Mouse (Mus musculus): ENCODE measurements around the gene Tgfbr3.

Tgfbr3 gene

DNA sequence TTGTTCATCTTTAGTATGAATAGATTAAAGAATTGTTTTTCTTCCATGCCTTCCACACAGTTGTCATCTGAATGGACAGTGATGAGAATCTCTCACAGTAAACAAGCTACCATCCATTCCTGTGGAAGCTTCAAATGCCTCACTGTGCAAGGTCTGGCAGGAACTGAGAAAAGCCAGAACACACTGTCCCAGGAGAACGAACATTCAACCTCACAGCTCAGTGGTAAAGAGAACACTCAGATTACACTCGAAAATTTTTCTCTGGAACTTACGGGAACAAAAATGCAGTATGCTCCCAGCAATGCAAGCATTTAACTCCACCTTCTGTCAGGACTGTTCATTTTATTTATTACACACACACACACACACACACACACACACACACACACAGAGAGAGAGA, 13.2 kb downstream of the Tgfbr3 start:
- DNase-seq = peak; percentile 81

GRCm38 (mm10) chr5:107272252-107273028, 17.0 kb downstream of the Tgfbr3 start:
- DNase-seq = no peak

DNA sequence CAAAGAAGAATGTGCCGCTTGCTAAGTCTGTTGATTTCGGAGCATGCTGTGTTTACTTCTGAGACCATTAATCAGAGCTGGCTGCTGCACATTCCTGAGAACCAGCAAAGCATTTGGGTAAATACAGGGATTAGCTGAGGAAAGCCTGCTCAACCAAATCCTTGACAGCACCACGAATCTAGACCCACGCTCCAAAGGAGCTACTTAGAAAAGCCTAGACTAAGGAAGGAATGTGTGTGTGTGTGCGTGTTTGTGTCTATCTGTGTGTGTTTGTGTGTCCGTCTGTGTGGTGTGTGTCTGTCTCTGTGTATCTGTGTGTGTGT, 20.5 kb downstream of the Tgfbr3 start:
- no peak for DNase-seq

DNA sequence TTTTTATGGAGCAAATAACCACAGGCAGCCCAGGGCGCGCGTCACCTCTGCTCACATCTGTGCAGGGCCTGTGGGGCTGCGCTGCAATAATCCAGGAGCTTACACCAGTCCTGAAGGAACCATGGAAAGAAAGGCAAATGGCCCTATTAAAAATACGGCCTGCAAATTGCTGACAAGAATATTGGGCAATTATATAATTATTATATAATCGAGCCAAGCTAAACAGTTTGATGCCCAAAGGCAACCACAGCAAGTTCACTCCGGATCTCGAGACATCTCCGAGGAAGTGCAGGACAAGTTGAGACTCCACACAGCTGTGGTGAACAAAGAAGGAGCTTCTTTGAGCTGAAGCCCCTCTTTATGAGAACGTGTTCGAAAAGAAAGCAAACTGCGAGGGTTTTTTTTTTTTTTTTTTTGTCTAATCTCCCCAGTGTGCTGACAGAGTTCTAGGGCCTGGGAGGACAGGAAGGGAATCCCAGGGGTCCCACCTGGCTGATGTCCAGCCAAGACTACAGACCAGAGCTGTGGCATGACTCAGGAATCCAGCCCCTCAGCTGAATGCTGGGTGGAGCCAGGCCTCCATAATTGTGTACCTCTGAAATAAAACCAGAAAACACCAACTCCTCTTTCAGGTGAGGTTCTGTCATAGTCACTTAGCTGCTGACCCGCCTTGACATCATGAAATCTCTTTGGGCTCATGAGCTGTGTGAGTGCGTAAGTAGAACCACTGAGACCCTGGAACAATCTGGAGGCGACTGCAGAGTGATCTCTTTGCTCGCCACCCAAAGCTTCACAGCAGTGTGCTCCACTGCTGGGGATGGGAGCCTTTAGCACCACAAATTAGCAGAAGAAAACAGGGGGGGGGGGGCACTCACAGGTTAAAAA, 21.1 kb downstream of the Tgfbr3 start:
- peak; percentile 94 for DNase-seq

DNA sequence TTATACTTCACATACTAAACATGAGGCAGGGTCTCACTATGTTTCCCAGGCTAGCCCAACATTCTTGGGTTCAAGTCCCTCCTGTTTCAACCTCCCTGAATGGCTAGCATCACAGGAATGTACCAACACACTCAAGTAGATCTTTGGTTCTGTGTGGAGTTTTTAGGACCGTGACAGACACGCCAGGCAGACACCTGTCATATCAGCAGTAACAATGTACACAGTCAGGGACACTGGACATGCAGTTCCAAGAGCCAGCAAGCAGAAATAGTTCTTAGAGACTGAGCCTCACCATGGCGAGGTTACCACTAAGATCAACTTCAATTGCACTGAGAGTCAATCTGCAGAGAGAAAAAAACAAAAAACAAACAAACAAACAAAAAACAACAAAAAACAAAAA, 22.9 kb downstream of the Tgfbr3 start:
- peak; percentile 90 for DNase-seq

DNA sequence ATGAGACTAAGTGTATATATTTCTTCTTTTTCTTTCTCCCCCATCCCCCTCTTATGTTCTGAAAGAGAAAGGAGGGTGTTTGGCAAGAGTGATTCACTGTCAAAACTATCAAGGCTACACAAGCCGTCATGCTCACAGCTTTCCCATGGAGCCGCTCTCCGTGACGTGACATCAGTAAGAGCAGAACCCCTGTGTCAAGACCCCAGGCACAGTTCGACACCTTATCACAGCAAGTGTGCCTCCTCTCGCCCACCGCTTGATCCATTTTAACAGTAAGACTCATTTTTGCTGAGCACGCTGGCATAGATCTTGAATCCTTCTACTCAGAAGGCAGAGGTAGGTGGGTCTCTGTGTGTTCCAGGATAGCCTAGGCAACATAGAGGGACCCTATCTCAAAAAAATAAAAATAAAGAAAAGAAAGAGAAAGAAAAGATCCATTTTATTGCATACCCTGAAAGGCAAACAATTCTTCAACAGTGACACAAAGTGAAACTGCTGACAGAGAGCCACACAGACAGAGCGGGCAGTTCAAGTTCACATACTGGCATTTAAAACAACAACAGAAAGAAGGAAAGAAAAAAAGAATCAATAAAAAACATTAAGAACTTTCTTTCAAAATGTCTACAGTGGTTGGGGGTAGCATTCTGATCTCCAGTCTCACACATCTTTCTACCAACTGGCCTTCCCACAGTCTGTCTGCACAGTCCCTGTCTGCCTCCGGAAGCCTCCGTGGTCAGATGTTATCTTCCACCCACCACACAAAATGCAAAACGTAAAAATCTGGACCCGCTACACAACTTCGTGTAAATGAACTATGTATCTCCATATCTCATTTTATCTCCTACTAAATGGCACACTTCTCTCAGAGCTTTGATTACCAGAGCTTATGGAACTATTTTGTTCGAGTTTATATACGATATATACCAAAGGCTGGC, 24.7 kb downstream of the Tgfbr3 start:
- peak; percentile 78 for DNase-seq

DNA sequence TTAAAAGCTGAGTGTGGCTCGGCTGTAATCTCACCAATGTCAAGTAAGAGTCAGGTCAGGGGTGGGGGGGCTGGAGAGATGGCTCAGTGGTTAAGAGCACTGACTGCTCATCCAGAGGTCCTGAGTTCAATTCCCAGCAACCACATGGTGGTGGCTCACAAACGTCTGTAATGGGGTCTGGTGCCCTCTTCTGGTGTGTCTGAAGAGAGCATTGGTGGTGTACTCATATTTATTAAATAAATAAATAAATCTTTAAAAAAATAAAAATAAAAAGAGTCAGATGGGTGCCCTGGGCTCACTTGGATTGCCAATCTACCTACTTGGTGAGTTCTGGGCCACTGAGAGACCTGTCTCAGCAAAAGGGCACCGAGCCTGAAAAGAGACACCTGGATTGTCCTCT, 25.6 kb downstream of the Tgfbr3 start:
- peak; percentile 60 for DNase-seq

DNA sequence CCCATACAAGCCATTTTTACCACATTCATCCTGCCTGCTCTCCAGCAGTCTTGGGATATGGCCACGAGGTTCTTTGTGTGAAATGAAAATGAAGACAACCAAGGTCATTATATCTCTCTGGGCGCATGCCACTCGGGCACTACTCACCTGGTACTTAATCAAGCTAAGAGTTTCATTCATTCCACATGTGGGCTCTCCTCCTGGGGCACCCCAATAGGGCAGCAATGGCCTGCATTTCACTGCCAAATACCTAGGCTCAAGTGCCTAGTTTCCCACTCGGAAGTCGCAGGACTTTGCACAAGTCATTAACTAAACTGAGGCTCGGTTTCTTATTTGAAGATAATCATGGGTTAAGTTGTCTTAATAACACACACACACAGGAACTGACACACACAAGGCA, 27.5 kb downstream of the Tgfbr3 start:
- DNase-seq = peak; percentile 88

GRCm38 (mm10) chr5:107260708-107261495, 28.5 kb downstream of the Tgfbr3 start:
- peak; percentile 97 for DNase-seq

DNA sequence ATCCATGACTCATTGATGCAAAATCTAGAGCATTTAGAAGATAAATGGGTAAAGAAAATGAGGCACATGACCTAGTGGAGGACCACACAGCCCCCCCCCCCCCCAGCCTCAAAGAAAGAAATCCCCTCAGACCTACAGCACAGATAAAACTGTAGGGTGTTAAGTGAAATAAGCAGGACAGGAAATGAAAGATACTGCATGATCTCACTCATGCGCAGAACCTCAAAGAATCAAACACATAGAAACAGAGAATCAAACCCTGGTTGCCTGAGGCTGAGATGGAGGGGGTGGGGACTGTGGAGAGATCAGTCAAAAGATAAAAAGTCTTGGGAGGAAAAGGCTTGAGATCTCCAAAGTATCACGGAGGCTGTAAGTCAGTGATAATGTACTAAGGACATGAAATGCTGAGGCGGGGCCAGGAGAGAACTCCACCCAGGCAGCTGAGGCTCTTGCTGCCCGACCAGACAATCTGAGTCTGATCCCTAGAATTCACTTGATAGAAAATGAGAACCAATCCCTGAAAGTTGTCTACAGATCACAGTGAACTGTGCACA, 29.9 kb downstream of the Tgfbr3 start:
- peak; percentile 73 for DNase-seq

GRCm38 (mm10) chr5:107253395-107253794, 36.0 kb downstream of the Tgfbr3 start:
- DNase-seq = peak; percentile 90

- peak; percentile 23 for DNase-seq
Observed at GRCm38 (mm10) chr5:107252435-107252834, 37.0 kb downstream of the Tgfbr3 start.

DNA sequence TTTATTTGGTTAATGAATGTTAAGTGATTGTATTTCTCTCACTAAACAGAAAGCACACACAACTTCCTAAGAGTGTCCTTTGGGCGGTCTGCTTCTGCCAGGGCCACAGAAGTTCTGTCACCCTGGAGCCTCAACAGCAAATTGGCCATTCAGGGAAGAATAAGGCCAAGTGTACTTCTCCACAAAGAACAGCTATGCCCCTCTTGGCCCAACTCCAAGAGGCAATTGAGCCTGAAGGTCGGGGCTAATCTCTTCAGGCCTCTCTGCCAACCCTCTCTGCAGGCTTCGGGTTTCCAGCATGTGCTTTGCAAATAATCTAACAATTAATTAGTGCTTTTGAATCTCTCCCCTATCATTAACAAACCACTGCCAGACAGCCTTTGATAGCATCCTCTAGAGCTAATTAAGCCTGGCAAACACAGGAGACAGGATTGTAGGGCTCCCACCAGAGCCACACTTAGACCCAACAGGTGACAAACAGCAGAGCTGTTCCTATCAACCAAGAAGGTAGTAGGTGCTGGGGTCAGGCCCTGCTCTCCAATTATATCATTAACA, 37.6 kb downstream of the Tgfbr3 start:
- DNase-seq = peak; percentile 93

DNA sequence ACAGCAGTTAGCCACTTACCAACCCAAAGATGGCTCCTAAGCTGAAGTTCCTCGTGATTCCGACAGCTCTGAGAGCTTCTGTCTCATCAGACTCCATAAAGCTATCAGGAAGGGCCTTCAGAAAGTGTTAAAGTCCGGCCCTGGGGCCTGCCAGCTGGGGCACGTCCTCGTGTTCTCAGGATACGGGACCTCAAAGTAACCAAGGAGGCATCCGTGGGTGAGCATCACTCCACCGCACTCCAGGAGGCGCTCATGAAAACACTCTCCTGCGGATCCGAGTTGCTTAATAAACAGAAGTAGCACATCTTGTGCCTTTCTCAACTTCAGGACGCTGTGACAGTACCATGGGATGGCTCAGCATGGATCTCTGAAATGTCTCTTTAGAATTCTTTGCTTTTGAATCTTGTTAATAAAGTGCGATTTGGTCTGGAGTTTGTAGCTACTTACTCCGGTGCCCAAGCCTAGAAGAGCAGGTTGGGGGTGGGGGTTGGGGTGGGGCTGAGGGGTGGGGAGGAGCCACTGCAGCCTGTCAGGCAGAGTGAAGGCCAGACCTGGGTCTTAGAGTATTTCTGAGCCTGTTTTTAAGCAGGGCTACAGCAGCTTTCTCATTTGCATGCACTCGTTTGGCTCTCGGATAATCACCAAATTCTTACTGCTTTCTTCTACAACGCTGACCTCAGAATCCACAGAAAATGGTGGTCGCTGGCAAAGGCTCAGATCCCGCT, 38.7 kb downstream of the Tgfbr3 start:
- DNase-seq = peak; percentile 84

DNA sequence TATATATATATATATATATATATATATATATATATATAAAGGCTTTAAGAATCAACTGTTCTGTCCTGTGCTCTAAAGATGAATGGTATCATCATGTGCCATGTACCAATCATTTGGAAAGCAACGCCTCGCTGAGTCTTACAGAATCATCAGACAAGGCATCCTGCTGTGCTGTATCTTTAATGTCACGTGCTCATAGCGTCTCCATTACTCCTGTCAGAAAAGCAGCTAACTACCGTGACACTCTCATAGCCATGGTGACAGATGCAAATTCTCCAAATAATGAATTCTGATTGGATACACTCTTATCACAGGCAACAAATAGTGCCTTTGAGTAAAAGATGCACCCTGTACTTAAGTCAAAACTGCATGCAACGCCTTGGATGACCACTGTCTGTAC, 40.7 kb downstream of the Tgfbr3 start:
- DNase-seq = peak; percentile 44

GRCm38 (mm10) chr5:107248302-107248701, 41.1 kb downstream of the Tgfbr3 start:
- DNase-seq = peak; percentile 70

DNA sequence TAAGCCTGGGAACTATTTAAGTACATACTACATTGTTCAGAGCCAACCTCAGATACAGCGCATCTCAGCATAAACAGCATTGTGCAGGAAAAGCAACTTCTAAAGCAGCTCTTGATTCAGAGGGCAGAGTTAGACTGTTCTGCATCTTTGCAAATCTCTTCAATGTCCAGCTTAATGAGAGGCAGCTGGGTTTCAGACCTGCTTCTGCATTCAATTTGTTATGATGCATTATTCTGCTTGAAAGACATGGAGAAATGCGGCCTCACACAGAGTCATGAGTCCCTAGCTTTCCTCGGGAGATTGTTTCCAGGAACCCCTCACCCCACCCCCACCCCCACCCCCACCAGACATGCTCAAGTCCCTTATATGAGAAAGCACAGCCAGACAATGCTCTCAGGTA, 41.6 kb downstream of the Tgfbr3 start:
- peak; percentile 30 for DNase-seq

DNA sequence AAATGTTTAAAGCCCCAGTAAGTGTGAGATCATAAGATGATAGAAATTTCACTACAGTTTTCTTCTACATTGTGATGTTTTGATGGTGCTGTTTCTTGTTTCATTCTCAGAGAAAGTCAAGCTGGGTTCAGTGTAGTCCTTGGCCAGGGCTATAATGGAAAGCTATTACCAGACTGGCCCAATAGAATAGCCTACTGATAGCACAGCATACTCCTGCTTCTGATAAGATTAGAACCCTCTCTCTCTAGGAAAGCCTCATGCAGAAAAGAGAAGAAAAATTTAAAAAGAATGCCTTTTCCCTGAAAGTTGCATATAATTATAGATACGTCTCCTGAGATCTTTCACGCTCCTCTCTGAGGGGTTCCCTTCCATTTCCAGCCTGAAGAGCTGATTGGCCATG, 46.0 kb downstream of the Tgfbr3 start:
- DNase-seq = no peak

DNA sequence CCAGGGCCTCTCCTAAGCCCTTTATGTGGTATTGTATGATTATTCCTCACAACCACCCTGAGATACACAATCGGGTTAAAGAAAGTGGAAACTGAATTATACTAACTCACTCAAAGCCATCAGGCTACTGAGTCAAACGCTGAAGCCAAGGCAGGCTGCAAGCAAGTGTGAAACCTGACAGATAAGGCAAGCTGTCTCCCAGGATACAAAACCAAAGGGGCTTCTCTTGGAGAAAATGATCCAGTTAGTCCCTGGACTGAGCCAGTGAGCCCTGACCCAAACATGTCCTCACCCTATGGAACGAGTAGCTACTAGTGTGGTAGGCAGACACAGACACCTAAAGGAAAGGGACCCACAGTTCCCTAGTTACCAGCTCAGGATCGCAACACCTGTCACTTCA, 46.4 kb downstream of the Tgfbr3 start:
- DNase-seq = peak; percentile 76

DNA sequence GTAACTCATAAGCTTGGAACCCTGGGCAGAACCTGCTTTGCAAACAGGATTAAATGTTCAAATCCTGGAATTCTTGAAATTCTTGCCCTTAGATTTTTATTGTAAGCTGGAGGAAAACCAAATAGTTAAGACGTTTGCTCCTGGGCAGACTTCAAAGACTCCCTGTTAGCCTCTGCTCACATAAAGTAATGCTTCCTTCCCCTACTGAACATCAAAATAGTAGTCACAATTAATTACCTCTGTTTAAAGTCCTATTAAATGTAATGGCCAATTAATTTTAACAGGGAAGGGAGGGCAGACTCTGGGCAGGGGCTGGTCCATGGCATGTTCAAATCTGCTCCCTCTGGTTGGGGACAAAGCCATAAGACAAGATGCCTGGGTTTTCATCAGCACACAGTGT, 49.2 kb downstream of the Tgfbr3 start:
- DNase-seq = no peak

GRCm38 (mm10) chr5:107237971-107238426, 51.4 kb downstream of the Tgfbr3 start:
- DNase-seq = peak; percentile 98
